Mouse (Mus musculus): ENCODE data around the gene Ccdc40. TPM values are rescaled to one million over a fixed set of nuclear protein-coding genes. Genes with fewer than 3 reads are reported as not detected.

Ccdc40 gene
- polyA plus RNA-seq, 1 experiment from 2014 or later: 0.68 TPM

- Histone ChIP-seq H3K27ac (ENCODE audit: low read length) (no peak overlapping the region), H3K9me3 (replicated peaks; ENCODE audit: control insufficient read depth, low read length) (no peaks in the 10 kb centered on the region), H3K4me3 (ENCODE audit: low read depth, low read length) (no peak overlapping the region), H3K36me3 (ENCODE audit: control insufficient read depth, insufficient read depth) (no peaks in the 10 kb centered on the region), H3K27me3 (ENCODE audit: control insufficient read depth, insufficient read depth, low read depth, low read length) (no peaks in the 10 kb centered on the region), H3K4me2 (ENCODE audit: low read depth, low read length) (no peak overlapping the region), H3K4me1 (ENCODE audit: control insufficient read depth, low read depth, low read length) (no peaks in the 10 kb centered on the region), H3K9ac (ENCODE audit: low read depth, low read length) (no peak overlapping the region)
- no peak for ATAC-seq (ENCODE audit: low read depth)
- 70% methylated on average over 10 of the region's 10 CpGs for WGBS (ENCODE audit: insufficient replicate concordance)
These were observed 22.6 kb upstream of the Ccdc40 start for GRCm38 (mm10) chr11:119205738-119206137.

- Histone ChIP-seq H3K36me3 (ENCODE audit: control insufficient read depth, insufficient read depth) (no peaks in the 10 kb centered on the region), H3K27me3 (ENCODE audit: control insufficient read depth, insufficient read depth, low read depth, low read length) (no peaks in the 10 kb centered on the region), H3K27ac (ENCODE audit: low read length) (no peak overlapping the region), H3K4me1 (ENCODE audit: control insufficient read depth, low read depth, low read length) (no peaks in the 10 kb centered on the region), H3K4me3 (ENCODE audit: low read depth, low read length) (no peak overlapping the region), H3K9me3 (replicated peaks; ENCODE audit: control insufficient read depth, low read length) (no peaks in the 10 kb centered on the region), H3K4me2 (ENCODE audit: low read depth, low read length) (no peak overlapping the region), H3K9ac (ENCODE audit: low read depth, low read length) (no peak overlapping the region)
- no peak for ATAC-seq (ENCODE audit: low read depth)
- 26% methylated on average over 5 of the region's 5 CpGs for whole genome bisulfite sequencing (ENCODE audit: insufficient replicate concordance)
These were observed 21.8 kb upstream of the Ccdc40 start for GRCm38 (mm10) chr11:119206562-119206961.

- Histone ChIP-seq H3K4me3 (ENCODE audit: low read depth, low read length) (no peak overlapping the region), H3K9me3 (replicated peaks; ENCODE audit: control insufficient read depth, low read length) (no peaks in the 10 kb centered on the region), H3K27ac (ENCODE audit: low read length) (no peak overlapping the region), H3K9ac (ENCODE audit: low read depth, low read length) (no peak overlapping the region), H3K4me1 (ENCODE audit: control insufficient read depth, low read depth, low read length) (no peaks in the 10 kb centered on the region), H3K4me2 (ENCODE audit: low read depth, low read length) (no peak overlapping the region), H3K36me3 (ENCODE audit: control insufficient read depth, insufficient read depth) (no peaks in the 10 kb centered on the region), H3K27me3 (ENCODE audit: control insufficient read depth, insufficient read depth, low read depth, low read length) (no peaks in the 10 kb centered on the region)
- WGBS (ENCODE audit: insufficient replicate concordance): 66% methylated on average over 6 of the region's 6 CpGs
- no peak for ATAC-seq (ENCODE audit: low read depth)
These were observed 20.4 kb upstream of the Ccdc40 start for GRCm38 (mm10) chr11:119207986-119208385.

- Histone ChIP-seq H3K9ac (ENCODE audit: low read depth, low read length) (no peak overlapping the region), H3K27ac (ENCODE audit: low read length) (no peak overlapping the region), H3K36me3 (ENCODE audit: control insufficient read depth, insufficient read depth) (no peaks in the 10 kb centered on the region), H3K4me3 (ENCODE audit: low read depth, low read length) (no peak overlapping the region), H3K27me3 (ENCODE audit: control insufficient read depth, insufficient read depth, low read depth, low read length) (no peaks in the 10 kb centered on the region), H3K9me3 (replicated peaks; ENCODE audit: control insufficient read depth, low read length) (no peaks in the 10 kb centered on the region), H3K4me1 (ENCODE audit: control insufficient read depth, low read depth, low read length) (peaks cover 3% of the 10 kb centered on the region; the same call in 1 of the 2 replicates), H3K4me2 (ENCODE audit: low read depth, low read length) (no peak overlapping the region)
- 79% methylated on average over 20 of the region's 20 CpGs for WGBS (ENCODE audit: insufficient replicate concordance)
- no peak for ATAC-seq (ENCODE audit: low read depth)
These were observed 19.5 kb upstream of the Ccdc40 start for GRCm38 (mm10) chr11:119208870-119209370.

GRCm38 (mm10) chr11:119209371-119210025 is 18.9 kb upstream of the Ccdc40 start:
- Histone ChIP-seq H3K36me3 (ENCODE audit: control insufficient read depth, insufficient read depth) (no peaks in the 10 kb centered on the region), H3K4me1 (ENCODE audit: control insufficient read depth, low read depth, low read length) (peaks cover 7% of the 10 kb centered on the region), H3K4me3 (ENCODE audit: low read depth, low read length) (no peak overlapping the region), H3K27ac (ENCODE audit: low read length) (no peak overlapping the region), H3K27me3 (ENCODE audit: control insufficient read depth, insufficient read depth, low read depth, low read length) (no peaks in the 10 kb centered on the region), H3K9ac (ENCODE audit: low read depth, low read length) (no peak overlapping the region), H3K9me3 (replicated peaks; ENCODE audit: control insufficient read depth, low read length) (no peaks in the 10 kb centered on the region), H3K4me2 (ENCODE audit: low read depth, low read length) (no peak overlapping the region)
- ATAC-seq (ENCODE audit: low read depth): no peak
- WGBS (ENCODE audit: insufficient replicate concordance): 62% methylated on average over 10 of the region's 10 CpGs

GRCm38 (mm10) chr11:119210321-119211100 is 17.9 kb upstream of the Ccdc40 start:
- ATAC-seq (ENCODE audit: low read depth): no peak
- WGBS (ENCODE audit: insufficient replicate concordance): 77% methylated on average over 32 of the region's 32 CpGs
- Histone ChIP-seq H3K9me3 (replicated peaks; ENCODE audit: control insufficient read depth, low read length) (no peaks in the 10 kb centered on the region), H3K9ac (ENCODE audit: low read depth, low read length) (no peak overlapping the region), H3K36me3 (ENCODE audit: control insufficient read depth, insufficient read depth) (no peaks in the 10 kb centered on the region), H3K4me2 (ENCODE audit: low read depth, low read length) (no peak overlapping the region), H3K27ac (ENCODE audit: low read length) (no peak overlapping the region), H3K27me3 (ENCODE audit: control insufficient read depth, insufficient read depth, low read depth, low read length) (no peaks in the 10 kb centered on the region), H3K4me3 (ENCODE audit: low read depth, low read length) (no peak overlapping the region), H3K4me1 (ENCODE audit: control insufficient read depth, low read depth, low read length) (peaks cover 15% of the 10 kb centered on the region)

- Histone ChIP-seq H3K9me3 (replicated peaks; ENCODE audit: control insufficient read depth, low read length) (no peaks in the 10 kb centered on the region), H3K9ac (ENCODE audit: low read depth, low read length) (no peak overlapping the region), H3K4me3 (ENCODE audit: low read depth, low read length) (no peak overlapping the region), H3K36me3 (ENCODE audit: control insufficient read depth, insufficient read depth) (no peaks in the 10 kb centered on the region), H3K4me2 (ENCODE audit: low read depth, low read length) (no peak overlapping the region), H3K4me1 (ENCODE audit: control insufficient read depth, low read depth, low read length) (peaks cover 25% of the 10 kb centered on the region), H3K27me3 (ENCODE audit: control insufficient read depth, insufficient read depth, low read depth, low read length) (no peaks in the 10 kb centered on the region), H3K27ac (ENCODE audit: low read length) (no peak overlapping the region)
- ATAC-seq (ENCODE audit: low read depth): no peak
- 73% methylated on average over 21 of the region's 21 CpGs for WGBS (ENCODE audit: insufficient replicate concordance)
These were observed 16.6 kb upstream of the Ccdc40 start for GRCm38 (mm10) chr11:119211604-119212309.

- peaks cover 25% of the 10 kb centered on the region for H3K4me1 ChIP-seq (ENCODE audit: control insufficient read depth, low read depth, low read length)
- 57% methylated on average over 19 of the region's 19 CpGs for WGBS (ENCODE audit: insufficient replicate concordance)
- H3K4me2 ChIP-seq (ENCODE audit: low read depth, low read length): no peak overlapping the region
- H3K27me3 ChIP-seq (ENCODE audit: control insufficient read depth, insufficient read depth, low read depth, low read length): no peaks in the 10 kb centered on the region
- ATAC-seq (ENCODE audit: low read depth): no peak
- H3K4me3 ChIP-seq (ENCODE audit: low read depth, low read length): no peak overlapping the region
- H3K27ac ChIP-seq (ENCODE audit: low read length): peak overlapping the region; percentile 50
- H3K9ac ChIP-seq (ENCODE audit: low read depth, low read length): no peak overlapping the region
- no peaks in the 10 kb centered on the region for H3K36me3 ChIP-seq (ENCODE audit: control insufficient read depth, insufficient read depth)
- H3K9me3 ChIP-seq (replicated peaks; ENCODE audit: control insufficient read depth, low read length): no peaks in the 10 kb centered on the region
These were observed 15.0 kb upstream of the Ccdc40 start for GRCm38 (mm10) chr11:119213166-119213885.
